ENCODE assay signal across 28 mouse cellular contexts in the genomic region with DNA sequence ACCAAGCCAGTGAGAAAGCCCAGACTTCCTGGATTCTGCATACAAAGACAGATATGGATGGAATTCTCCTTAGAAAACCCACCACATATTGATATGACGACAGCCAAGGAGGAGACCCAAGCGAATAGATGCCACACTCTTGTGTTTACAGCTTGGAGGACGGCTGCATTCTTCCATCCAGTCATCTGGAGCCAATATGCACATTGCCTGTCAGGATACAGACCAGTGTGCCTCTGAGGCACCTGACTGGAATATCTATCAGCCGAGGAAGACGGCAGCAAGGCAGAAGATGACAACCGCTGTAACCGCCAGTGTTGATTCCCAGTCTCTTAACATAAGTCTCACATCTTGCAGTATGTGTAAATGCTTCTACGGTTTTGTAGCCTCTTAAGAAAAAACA.
A peak's percentile ranks its signal among the peaks of the same experiment; 100 is the strongest.
DNase-seq lines count a peak whose midpoint lies in the region; ATAC-seq and TF ChIP-seq lines count a peak whose summit lies in the region.
"Had no signal": no experiment of that assay in that cellular context is flagged by ENCODE, and none has a peak within 500 bp of the region (broad histone marks: within the 10 kb centered on the region; RNA-seq: fewer than 3 reads in every experiment).

No protein-coding gene starts in this region.

- DNase-seq in hindbrain, embryonic 10.5 days (ENCODE audit: low spot score), result no peak
- DNase-seq in midbrain, embryonic 11.5 days (ENCODE audit: low spot score, missing footprints), result peak; percentile 67
- DNase-seq in midbrain, postnatal 0 days (ENCODE audit: low spot score), result no peak
- peak; percentile 69 for DNase-seq in brain, embryonic 14.5 days (ENCODE audit: low read depth)
- no peak for DNase-seq in hindbrain, postnatal 0 days (ENCODE audit: low spot score)
- no peak for DNase-seq in adrenal gland, postnatal 14 days
- DNase-seq: adrenal gland, postnatal 10 days; B cell, adult 2 months; cerebellum, adult 11-12 months; cerebellum, adult 8-10 months; cerebellum, postnatal 10 days; cerebellum, postnatal 36 days; embryo, embryonic 11 days; gastrocnemius, postnatal 36 days; heart, postnatal 10 days; heart, postnatal 36 days; kidney, adult 11 months had no signal

- no peak overlapping the region for H3K4me2 ChIP-seq in hindbrain, embryonic 12.5 days (replicated peaks)
- H3K4me2 ChIP-seq in midbrain, embryonic 11.5 days, result no peak overlapping the region
- H3K4me2 ChIP-seq in midbrain, postnatal 0 days (ENCODE audit: low read depth, low read length, poor library complexity, severe bottlenecking), result no peak overlapping the region
- H3K4me2 ChIP-seq in hindbrain, postnatal 0 days (ENCODE audit: low read depth, low read length), result no peak overlapping the region
- H3K4me2 ChIP-seq: embryonic facial prominence, embryonic 13.5 days; forebrain, embryonic 12.5 days; forebrain, embryonic 15.5 days; heart, embryonic 11.5 days; heart, embryonic 15.5 days had no signal

- ATAC-seq in hindbrain, embryonic 12.5 days (ENCODE audit: low FRiP score), result 0 out of 2 replicates have a peak, but pooled peaks have one; percentile 29
- no peak for ATAC-seq in midbrain, embryonic 11.5 days (ENCODE audit: low FRiP score)
- ATAC-seq in midbrain, postnatal 0 days (ENCODE audit: low FRiP score), result no peak
- ATAC-seq in hindbrain, postnatal 0 days, result peak; percentile 36; the same call in 1 of the 2 replicates
- ATAC-seq: forebrain, embryonic 15.5 days; Patski had no signal

- H3K9me3 ChIP-seq in hindbrain, embryonic 12.5 days (replicated peaks), result no peaks in the 10 kb centered on the region
- H3K9me3 ChIP-seq in hindbrain, embryonic 10.5 days, result no peaks in the 10 kb centered on the region; the same call in 1 of the 2 replicates
- H3K9me3 ChIP-seq in midbrain, embryonic 11.5 days (ENCODE audit: control insufficient read depth, low read length), result no peaks in the 10 kb centered on the region; the same call in 1 of the 2 replicates
- no peaks in the 10 kb centered on the region for H3K9me3 ChIP-seq in midbrain, postnatal 0 days (ENCODE audit: low read length)
- H3K9me3 ChIP-seq in hindbrain, postnatal 0 days (ENCODE audit: low read length), result no peaks in the 10 kb centered on the region
- H3K9me3 ChIP-seq: embryonic facial prominence, embryonic 10.5 days; embryonic facial prominence, embryonic 13.5 days; forebrain, embryonic 12.5 days; forebrain, embryonic 15.5 days; heart, embryonic 15.5 days had no signal

- TF ChIP-seq CTCF in midbrain, postnatal 0 days (IDR thresholded peaks at IDR 0.05), result no peak
- no peak for TF ChIP-seq CTCF in brain, embryonic 14.5 days (IDR thresholded peaks at IDR 0.05; ENCODE audit: borderline replicate concordance, extremely low read depth, insufficient read depth, insufficient read length)
- TF ChIP-seq CTCF in hindbrain, postnatal 0 days (IDR thresholded peaks at IDR 0.05; ENCODE audit: low read depth), result no peak

- peaks cover 13% of the 10 kb centered on the region for H3K4me1 ChIP-seq in hindbrain, embryonic 12.5 days
- peaks cover 9% of the 10 kb centered on the region for H3K4me1 ChIP-seq in hindbrain, embryonic 10.5 days (replicated peaks)
- H3K4me1 ChIP-seq in midbrain, embryonic 11.5 days (ENCODE audit: control insufficient read depth, insufficient read depth, low read length), result no peaks in the 10 kb centered on the region
- H3K4me1 ChIP-seq in midbrain, postnatal 0 days (ENCODE audit: insufficient read depth, low read length), result no peaks in the 10 kb centered on the region
- no peaks in the 10 kb centered on the region for H3K4me1 ChIP-seq in hindbrain, postnatal 0 days (ENCODE audit: insufficient read depth, low read length)
- H3K4me1 ChIP-seq: embryonic facial prominence, embryonic 13.5 days; forebrain, embryonic 15.5 days; heart, embryonic 15.5 days had no signal

- H3K27ac ChIP-seq in hindbrain, embryonic 12.5 days, result peak overlapping the region; percentile 8; the same call in 1 of the 2 replicates
- no peak overlapping the region for H3K27ac ChIP-seq in hindbrain, embryonic 10.5 days
- H3K27ac ChIP-seq in midbrain, embryonic 11.5 days (ENCODE audit: low read depth, low read length), result no peak overlapping the region
- H3K27ac ChIP-seq in midbrain, postnatal 0 days (ENCODE audit: low read depth, low read length), result no peak overlapping the region
- no peak overlapping the region for H3K27ac ChIP-seq in hindbrain, postnatal 0 days
- H3K27ac ChIP-seq: embryonic facial prominence, embryonic 10.5 days; embryonic facial prominence, embryonic 13.5 days; forebrain, embryonic 12.5 days; forebrain, embryonic 15.5 days; heart, embryonic 15.5 days had no signal

- H3K27me3 ChIP-seq in hindbrain, embryonic 12.5 days, result no peaks in the 10 kb centered on the region; the same call in 1 of the 2 replicates
- H3K27me3 ChIP-seq in hindbrain, embryonic 10.5 days (ENCODE audit: insufficient read depth, poor library complexity, severe bottlenecking), result no peaks in the 10 kb centered on the region
- no peaks in the 10 kb centered on the region for H3K27me3 ChIP-seq in midbrain, embryonic 11.5 days (ENCODE audit: control insufficient read depth, insufficient read depth, low read length)
- no peaks in the 10 kb centered on the region for H3K27me3 ChIP-seq in midbrain, postnatal 0 days (ENCODE audit: insufficient read depth, low read length)
- no peaks in the 10 kb centered on the region for H3K27me3 ChIP-seq in hindbrain, postnatal 0 days (ENCODE audit: insufficient read depth, low read length)
- H3K27me3 ChIP-seq: CH12.LX; embryonic facial prominence, embryonic 13.5 days; forebrain, embryonic 12.5 days; forebrain, embryonic 15.5 days; heart, embryonic 15.5 days; Patski had no signal

- TF ChIP-seq POLR2A in brain, embryonic 14.5 days (IDR thresholded peaks at IDR 0.05; ENCODE audit: borderline replicate concordance, extremely low read depth, insufficient read depth, insufficient read length, poor library complexity, severe bottlenecking), result no peak

- H3K9ac ChIP-seq in hindbrain, embryonic 12.5 days, result no peak overlapping the region
- no peak overlapping the region for H3K9ac ChIP-seq in midbrain, embryonic 11.5 days (ENCODE audit: low read length)
- no peak overlapping the region for H3K9ac ChIP-seq in midbrain, postnatal 0 days (replicated peaks; ENCODE audit: low read length, poor library complexity, severe bottlenecking)
- H3K9ac ChIP-seq in hindbrain, postnatal 0 days (replicated peaks; ENCODE audit: low read length), result no peak overlapping the region
- H3K9ac ChIP-seq: embryonic facial prominence, embryonic 13.5 days; forebrain, embryonic 12.5 days; forebrain, embryonic 15.5 days; heart, embryonic 15.5 days had no signal

- 77% methylated on average over 8 of the region's 8 CpGs for WGBS in hindbrain, embryonic 12.5 days
- WGBS in hindbrain, embryonic 10.5 days, result 89% methylated on average over 8 of the region's 8 CpGs
- 94% methylated on average over 8 of the region's 8 CpGs for WGBS in midbrain, embryonic 11.5 days
- 64% methylated on average over 8 of the region's 8 CpGs for WGBS in midbrain, postnatal 0 days
- 65% methylated on average over 8 of the region's 8 CpGs for WGBS in hindbrain, postnatal 0 days

- H3K4me3 ChIP-seq in hindbrain, embryonic 12.5 days, result no peak overlapping the region
- no peak overlapping the region for H3K4me3 ChIP-seq in hindbrain, embryonic 10.5 days
- H3K4me3 ChIP-seq in midbrain, embryonic 11.5 days (ENCODE audit: low read depth, low read length), result no peak overlapping the region
- H3K4me3 ChIP-seq in midbrain, postnatal 0 days (ENCODE audit: low read depth, low read length), result no peak overlapping the region
- H3K4me3 ChIP-seq in hindbrain, postnatal 0 days (ENCODE audit: low read length), result no peak overlapping the region
- H3K4me3 ChIP-seq: embryonic facial prominence, embryonic 10.5 days; embryonic facial prominence, embryonic 13.5 days; erythroblast, embryonic 14.5 days; forebrain, embryonic 12.5 days; forebrain, embryonic 15.5 days; heart, embryonic 15.5 days had no signal

- H3K36me3 ChIP-seq in hindbrain, embryonic 12.5 days, result no peaks in the 10 kb centered on the region
- H3K36me3 ChIP-seq in hindbrain, embryonic 10.5 days, result no peaks in the 10 kb centered on the region
- no peaks in the 10 kb centered on the region for H3K36me3 ChIP-seq in midbrain, embryonic 11.5 days (ENCODE audit: control insufficient read depth, insufficient read depth, low read length)
- H3K36me3 ChIP-seq in midbrain, postnatal 0 days (ENCODE audit: insufficient read depth, low read length), result no peaks in the 10 kb centered on the region
- no peaks in the 10 kb centered on the region for H3K36me3 ChIP-seq in hindbrain, postnatal 0 days (ENCODE audit: insufficient read depth, low read length)
- H3K36me3 ChIP-seq: embryonic facial prominence, embryonic 10.5 days; embryonic facial prominence, embryonic 13.5 days; forebrain, embryonic 12.5 days; forebrain, embryonic 15.5 days; G1E; heart, embryonic 15.5 days had no signal

Comparison
In these comparisons a context has a peak if more than half of its experiments do, and no peak if none do; other contexts are left out.
1. DNase-seq: peak in midbrain, embryonic 11.5 days (single experiment) and brain, embryonic 14.5 days (single experiment); none in hindbrain, embryonic 10.5 days (single experiment), midbrain, postnatal 0 days (single experiment), hindbrain, postnatal 0 days (single experiment) and adrenal gland, postnatal 14 days (single experiment).
2. ATAC-seq: peak in hindbrain, embryonic 12.5 days (single experiment) and hindbrain, postnatal 0 days (single experiment); none in midbrain, embryonic 11.5 days (single experiment) and midbrain, postnatal 0 days (single experiment).